Mouse (Mus musculus) MEL-GATA-1-ER (cell line): Measurements from ENCODE around the gene Klrb1b.
A peak's percentile ranks its signal among the peaks of the same experiment; 100 is the strongest.

Experiments used
- DNase-seq: peaks from one replicate; pipeline ENCODE4 v3.0.0-alpha.2; 2012; ENCODE audit warnings: low read depth; ENCODE audit errors: extremely low read depth

Klrb1b gene

DNA sequence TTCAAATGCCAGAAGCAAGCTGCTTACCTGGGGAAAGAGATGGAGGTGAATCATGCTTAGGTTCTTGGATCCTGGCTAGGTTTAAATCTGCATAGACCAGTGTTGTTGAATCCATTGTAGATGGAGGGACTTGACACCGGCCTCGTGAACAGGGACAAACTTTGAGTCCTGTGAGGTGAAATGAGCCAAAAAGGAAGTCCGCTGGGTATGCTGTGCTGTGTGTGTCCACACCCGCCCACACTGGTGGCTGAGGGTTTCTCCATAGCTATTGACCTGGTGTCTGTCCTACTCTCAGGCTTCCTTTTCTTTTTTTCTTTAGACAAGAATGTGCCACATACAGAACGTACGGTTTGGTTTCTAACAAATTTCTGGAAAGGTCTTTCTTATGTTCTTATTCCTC, at the start of gene Klrb1b, which contains the start of gene Gm44511:
Klrb1b (minus strand) TSS at position 200 of the 400 bp plus-strand sequence.
Gm44511 (minus strand) TSS at position 184 of the 400 bp plus-strand sequence.
- no peak for DNase-seq

DNA sequence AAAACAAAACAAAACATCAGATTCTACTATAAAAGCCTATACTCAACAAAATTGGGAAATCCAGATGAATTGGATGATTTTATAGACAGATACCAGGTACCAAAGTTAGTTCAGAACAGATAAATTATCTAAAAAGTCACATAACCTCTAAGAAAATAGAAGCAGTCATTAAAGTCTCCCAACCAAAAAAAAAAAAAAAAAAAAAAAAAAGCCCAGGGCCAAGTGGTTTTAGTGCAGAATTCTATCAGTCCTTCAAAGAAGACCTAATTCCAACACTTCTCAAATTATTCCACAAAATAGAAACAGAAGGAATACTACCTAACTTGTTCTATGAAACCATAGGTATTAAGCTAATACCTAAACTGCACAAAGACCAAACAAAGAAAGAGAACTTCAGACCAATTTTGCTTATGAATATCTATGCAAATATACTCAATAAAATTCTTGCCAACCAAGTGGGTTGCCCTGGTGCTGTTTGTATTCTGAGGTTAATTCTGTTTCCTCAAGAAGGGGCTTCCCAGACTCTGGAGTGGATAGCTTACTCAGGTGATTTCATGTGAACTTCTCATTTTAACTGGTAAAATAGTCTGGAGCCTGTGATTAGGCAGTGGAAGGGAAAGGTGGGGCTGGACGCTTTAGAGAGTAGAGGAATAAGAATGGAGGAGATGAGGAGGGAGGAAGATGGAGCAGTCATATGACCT, 45.9 kb upstream of the Klrb1b start:
- no peak for DNase-seq

GRCm38 (mm10) chr6:128868861-128869260, 42.7 kb upstream of the Klrb1b start:
- no peak for DNase-seq

- DNase-seq: no peak
Measured at GRCm38 (mm10) chr6:128857976-128858375, 31.8 kb upstream of the Klrb1b start.

GRCm38 (mm10) chr6:128856250-128856649, 30.1 kb upstream of the Klrb1b start:
- peak; percentile 91 for DNase-seq

GRCm38 (mm10) chr6:128855477-128855876, 29.3 kb upstream of the Klrb1b start:
- DNase-seq: no peak

DNA sequence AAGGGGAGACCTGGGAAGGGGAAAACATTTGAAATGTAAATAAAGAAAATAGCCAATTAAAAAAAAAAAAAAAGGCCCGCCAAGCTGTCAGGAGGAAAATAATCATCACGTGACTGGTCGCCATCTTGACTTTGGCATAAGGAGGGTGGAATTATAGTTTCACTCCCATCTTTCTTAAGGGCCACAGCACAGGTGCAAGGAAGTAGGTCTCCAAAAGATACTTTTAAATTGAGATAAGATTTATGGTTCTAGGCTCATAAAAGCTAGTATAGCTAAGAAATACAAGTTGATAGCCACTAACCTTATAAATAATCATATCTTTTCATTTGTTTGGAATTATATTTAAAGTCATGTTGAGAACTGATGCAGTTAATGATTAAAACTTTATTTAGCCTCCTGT, 28.8 kb upstream of the Klrb1b start:
- DNase-seq: no peak

DNA sequence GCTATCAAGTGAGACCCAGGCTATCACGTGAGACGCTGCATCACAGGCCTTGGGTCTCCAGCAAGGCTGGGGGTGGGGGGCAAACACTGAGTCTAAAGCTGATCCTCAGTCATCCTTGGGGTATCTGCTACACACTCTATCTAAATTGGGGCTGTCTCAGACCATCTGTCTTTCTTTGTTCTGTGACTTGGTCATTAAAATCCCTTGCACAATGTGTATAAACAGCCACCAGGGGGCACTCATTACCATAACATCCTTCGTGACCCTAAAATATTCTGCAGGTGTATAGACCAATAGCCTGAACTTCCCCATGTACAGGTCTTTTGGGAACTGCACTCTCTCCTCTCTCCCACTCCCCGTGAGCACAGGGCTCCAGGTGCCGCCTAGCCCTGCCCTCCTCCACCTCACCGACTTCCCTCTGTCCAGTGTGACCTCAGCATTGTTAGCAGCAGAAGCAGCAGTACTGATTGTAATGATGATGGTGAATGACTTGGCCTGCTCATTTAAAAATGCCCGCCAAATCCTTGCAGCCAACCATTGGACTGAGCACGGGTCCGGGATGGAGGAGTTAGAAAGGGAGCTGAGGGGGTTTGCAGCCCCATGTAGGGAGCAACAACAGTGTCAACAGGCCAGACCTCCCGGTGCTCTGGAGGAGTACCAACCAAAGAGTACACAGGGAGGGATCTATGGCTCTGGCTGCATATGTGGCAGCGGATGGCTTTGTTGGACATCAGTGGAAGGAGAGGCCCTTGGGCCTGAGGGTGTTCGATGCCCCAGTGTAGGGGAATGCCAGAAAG, 28.1 kb upstream of the Klrb1b start:
- DNase-seq: no peak

GRCm38 (mm10) chr6:128852766-128853165, 26.6 kb upstream of the Klrb1b start:
- DNase-seq: no peak

DNA sequence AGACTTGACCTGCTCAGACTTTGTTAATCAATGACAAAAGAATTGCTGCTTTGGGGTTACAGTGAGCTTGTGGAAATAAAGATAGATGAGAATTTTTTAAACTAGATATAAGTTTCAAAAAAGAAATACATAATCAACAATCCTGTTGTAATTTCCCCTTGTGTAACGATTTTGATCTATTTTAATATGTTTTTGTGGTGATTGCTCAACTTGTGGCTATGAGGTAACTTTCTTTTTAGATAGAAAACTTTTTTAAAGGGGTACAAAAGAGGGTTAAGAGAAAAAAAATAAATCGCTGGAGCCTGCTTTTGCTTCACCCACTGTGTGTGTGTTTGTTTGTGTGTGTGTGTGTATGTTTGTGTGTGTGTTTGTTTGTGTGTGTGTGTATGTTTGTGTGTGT, 25.0 kb upstream of the Klrb1b start:
- no peak for DNase-seq

DNA sequence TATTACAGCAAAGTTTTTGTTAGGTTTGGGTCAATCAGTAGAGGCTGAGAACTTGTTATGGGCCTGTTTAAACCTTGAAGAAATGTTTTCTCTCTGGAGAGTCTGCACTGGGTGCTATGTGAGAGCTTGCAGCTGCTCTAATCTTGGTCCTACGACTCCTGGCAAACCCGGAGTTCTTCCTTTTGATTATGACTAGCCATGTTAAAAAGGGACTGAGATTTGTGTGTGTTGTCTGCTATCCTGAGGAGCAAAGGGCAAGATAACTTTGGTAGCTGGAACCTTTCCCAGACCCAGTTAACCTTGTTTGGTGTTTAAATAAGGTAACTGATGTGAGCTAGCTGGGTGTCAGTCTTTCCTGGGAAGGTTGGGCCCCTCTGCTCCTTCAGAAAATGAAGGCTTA, 24.5 kb upstream of the Klrb1b start:
- DNase-seq: no peak

- no peak for DNase-seq
Measured at GRCm38 (mm10) chr6:128849902-128850301, 23.8 kb upstream of the Klrb1b start.

GRCm38 (mm10) chr6:128847401-128847800, 21.3 kb upstream of the Klrb1b start:
- DNase-seq: no peak

DNA sequence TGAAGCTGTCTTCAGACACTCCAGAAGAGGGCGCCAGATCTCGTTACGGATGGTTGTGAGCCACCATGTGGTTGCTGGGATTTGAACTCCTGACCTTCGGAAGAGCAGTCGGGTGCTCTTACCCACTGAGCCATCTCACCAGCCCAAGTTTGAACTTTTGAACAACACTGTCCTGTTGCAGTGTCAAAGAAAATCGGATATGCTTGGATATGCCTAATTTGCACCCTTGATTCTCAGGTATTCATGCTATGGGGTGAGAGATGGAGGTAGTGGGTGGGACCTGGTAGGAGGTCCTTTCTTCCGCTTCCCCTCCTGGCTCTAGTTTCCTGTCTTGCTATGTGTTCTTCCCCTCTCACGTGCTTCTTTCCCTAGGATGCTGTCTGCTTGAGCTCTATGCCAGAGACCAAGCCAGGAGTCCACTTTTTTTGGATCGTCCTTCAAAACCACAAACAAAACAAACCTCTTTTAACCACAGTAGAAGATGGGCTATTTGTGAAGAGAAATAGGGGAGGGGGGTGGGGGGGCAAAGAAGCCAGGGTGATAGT, 19.9 kb upstream of the Klrb1b start:
- no peak for DNase-seq

GRCm38 (mm10) chr6:128845319-128845979, 19.3 kb upstream of the Klrb1b start:
- DNase-seq: peak; percentile 92

DNA sequence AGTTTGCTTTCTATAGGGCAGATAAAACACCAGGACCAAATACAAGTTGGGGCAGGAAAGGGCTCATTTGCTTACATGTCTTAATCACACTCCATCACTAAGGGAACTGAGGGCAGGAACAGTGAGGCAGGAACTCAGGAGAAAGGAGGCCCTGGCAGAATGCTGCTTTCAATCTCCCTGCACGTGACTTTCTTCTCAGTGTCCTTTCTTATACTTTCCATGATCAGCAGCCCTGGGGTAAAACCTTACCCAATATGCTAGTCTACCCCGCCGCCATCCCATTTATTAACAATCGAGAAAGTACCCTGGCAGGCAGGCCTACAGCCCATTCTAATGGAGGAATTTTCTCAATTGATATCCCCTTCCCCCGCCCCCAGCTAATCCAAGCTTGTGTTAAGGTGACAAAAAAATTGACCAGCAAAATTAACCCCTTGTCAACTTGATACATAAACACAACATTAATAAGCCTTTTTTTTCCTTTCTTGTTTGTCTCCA, 18.5 kb upstream of the Klrb1b start:
- no peak for DNase-seq

GRCm38 (mm10) chr6:128844131-128844530, 18.0 kb upstream of the Klrb1b start:
- no peak for DNase-seq

- DNase-seq: peak; percentile 69
Measured at GRCm38 (mm10) chr6:128843479-128843992, 17.4 kb upstream of the Klrb1b start.

DNA sequence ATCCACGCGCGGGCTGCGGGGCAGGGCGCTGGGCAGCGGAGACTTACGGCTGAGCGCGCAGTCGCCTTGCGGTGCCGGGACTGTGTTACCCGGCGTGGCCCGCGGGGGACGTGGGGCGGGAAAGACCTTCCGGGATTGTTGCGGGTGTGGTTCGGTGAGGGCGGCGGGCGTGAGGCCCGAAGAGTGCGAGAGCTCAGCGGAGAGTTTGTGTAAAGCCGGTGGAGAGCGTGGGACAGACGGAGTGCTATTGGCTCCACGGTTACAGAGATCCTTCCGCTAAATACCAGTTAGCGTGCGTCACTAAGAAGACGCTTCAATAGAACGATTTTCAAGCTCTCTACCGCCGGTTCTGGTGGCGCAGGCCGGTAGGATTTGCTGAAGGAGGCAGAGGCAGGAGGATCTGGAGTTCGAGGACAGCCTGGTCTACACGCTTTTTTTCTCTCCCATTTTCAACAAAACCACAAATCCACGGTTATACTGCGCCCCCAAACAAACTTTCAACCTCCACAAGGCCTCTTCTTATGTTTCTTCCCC, 16.9 kb upstream of the Klrb1b start:
- peak; percentile 84 for DNase-seq

GRCm38 (mm10) chr6:128842356-128842944, 16.3 kb upstream of the Klrb1b start:
- no peak for DNase-seq
